Mouse (Mus musculus): ENCODE results near the gene Uevld.

DNA sequence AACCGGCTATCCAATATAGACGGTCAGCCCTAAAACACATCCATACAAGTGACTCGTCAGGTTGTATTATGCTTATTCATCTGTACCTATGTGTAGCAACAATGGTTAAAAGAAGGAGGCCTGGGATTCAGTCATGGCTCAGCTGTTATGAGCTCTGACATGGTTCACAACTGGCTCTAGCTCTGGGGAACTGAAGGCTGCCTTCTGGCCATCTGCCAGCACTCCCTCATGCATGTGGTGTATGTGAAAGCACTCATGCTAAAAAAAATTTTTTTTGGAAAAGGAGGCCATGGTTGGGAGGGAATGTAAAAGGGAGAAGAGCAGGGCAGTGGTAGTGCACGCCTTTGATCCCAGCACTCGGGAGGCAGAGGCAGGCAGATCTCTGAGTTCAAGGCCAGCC lies 78.5 kb downstream of the Uevld start:
- no peak for TF ChIP-seq CTCF (conservative IDR thresholded peaks at IDR 0.05; ENCODE audit: insufficient read depth, insufficient read length, low read depth, low read length)
- TF ChIP-seq POLR2A (IDR thresholded peaks at IDR 0.05; ENCODE audit: low read depth, low read length) = no peak
